Mouse (Mus musculus): ENCODE results near the gene Hmga2. TPM values are rescaled to one million over a fixed set of nuclear protein-coding genes. Genes with fewer than 3 reads are reported as not detected.

Hmga2 gene
- total RNA-seq (2021) = not detected

DNA sequence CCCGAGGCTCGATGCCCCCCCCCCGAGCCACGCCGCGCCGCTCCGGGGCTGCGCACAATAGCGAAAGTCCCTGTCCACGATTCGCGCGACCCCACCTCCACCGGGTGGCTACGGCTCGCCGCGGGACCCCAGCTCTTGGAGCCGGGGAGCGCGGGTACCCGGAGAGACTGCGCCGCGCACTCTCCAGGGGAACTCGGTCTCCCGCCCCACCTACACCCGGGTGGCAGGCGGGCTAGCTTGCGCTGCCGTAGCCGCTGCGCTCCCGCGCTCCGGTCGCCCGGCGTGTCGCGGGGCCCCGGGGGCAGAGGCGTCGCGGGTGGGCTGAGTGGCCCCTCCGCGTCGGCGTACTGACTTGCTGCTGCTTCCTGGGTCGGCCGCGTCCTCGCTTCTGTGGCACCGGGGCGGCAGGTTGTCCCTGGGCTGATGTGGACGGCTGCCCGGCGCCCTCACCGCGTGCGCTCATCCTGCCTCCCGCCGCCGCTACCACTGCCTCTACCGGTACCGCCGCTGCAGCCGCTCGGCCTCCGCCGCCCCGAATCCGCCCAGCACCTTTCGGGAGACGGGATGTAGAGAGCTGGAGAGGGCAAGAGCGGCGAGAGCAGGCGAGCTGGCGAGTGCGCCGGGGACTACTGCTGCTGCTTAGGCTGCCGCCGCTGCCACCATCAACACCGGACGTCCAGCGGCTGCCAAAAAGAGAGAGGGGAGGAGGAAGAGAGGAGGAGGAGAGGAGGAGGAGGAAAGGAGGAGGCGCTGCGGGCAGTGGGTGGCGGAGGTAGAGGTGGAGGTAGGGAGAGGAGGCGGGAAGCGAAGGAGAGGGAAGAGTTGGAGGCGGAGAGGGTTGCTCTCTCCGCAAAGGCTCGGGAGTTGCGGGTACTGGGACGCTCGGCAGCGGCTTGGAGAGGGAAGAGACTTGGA lies at the start of gene Hmga2:
TSS of gene Hmga2 (minus strand) at position 869 of the 915 bp plus-strand sequence.
- intact Hi-C loops (cut with DNase I) = loop anchor here (5.0 kb wide), 1 partner anchor 49 kb away; no protein-coding TSS in a partner anchor
- DNase-seq (ENCODE audit: low spot score) = no peak

DNA sequence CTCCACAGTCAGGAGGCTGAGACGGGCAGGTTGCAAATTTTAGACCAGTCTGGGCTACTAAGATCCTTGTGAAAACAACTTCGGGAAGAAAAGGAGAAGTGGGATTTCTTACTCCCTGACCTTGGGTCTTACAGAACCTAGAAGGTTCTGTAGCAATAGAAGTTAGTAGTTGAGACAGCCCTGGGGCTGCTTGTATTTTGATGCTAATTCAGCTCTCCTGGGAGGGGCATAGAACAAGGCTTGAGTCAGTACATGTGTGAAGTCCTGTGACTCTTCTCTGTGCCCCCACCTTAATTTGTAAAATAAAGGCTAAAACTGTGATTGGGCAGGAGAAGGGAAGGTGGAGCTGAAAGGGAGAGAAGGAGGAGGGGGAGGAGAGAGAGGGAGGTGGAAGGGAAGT lies 46.7 kb upstream of the Hmga2 start:
- intact Hi-C loops (cut with DNase I) = no loop called here
- DNase-seq (ENCODE audit: low spot score) = no peak

GRCm38 (mm10) chr10:120521912-120522575 lies 45.8 kb upstream of the Hmga2 start:
- intact Hi-C loops (cut with DNase I) = no loop called here
- no peak for DNase-seq (ENCODE audit: low spot score)

- intact Hi-C loops (cut with DNase I) = no loop called here
- no peak for DNase-seq (ENCODE audit: low spot score)
Observed at GRCm38 (mm10) chr10:120516311-120516710, 40.0 kb upstream of the Hmga2 start.

- no peak for DNase-seq (ENCODE audit: low spot score)
- intact Hi-C loops (cut with DNase I) = no loop called here
Observed at GRCm38 (mm10) chr10:120513721-120514120, 37.5 kb upstream of the Hmga2 start.

DNA sequence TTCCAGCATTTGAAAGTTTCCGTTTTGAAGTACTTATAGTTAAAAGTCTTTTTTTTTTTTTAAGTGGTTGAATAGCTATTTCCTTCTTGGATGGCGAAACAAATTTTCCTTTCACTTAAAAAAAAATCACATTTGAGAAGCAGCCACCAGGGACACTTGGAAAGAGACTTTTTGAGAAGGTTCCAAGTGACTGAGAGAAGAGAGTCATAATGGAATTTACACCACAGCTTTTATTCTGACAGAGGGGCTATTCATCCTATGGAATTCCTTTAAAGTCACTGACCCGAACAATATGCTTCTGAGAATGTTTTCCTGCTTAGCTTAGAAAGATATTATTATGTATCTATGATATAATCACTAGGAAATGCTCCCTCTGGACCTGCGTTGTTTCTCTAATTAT lies 36.7 kb upstream of the Hmga2 start:
- intact Hi-C loops (cut with DNase I) = no loop called here
- no peak for DNase-seq (ENCODE audit: low spot score)

DNA sequence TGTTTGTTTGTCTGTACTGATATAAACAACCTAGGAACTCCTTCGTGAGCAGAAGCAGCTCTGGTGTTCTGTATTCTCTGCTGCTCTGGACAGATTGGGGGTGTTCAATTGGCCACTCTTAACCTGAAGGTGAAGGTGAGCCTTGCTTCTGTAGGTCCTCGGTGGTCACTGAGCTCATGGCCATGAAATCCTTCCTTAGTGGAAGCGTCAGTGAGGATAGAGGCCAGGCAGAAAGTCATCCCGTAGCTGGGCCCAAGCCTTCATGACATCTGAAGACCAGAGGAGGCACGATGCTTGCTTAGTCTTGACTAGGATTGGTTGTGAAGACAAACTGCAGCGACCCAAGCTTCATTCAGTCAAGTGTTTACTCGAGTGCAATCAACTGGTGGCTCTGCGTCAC lies 35.9 kb upstream of the Hmga2 start:
- intact Hi-C loops (cut with DNase I) = no loop called here
- DNase-seq (ENCODE audit: low spot score) = no peak

DNA sequence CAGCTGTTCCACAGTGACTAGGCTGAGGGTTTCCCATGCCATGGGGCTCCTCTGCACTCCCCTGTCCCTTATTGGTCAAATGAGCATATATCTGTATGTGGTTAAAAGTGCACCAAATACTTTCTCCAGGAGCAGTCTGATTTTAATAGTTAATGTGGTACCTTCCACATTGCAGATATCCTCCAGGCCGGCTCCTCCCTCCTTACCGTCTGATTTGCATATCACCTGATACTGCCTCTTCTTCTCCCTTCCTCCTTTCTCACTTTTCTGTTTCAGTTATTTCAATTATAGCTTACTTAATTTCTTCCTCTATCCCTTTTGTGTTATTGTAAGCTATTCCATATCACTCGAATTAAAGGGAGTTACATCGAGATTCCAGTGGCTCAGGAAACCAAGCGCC lies 27.7 kb upstream of the Hmga2 start:
- no peak for DNase-seq (ENCODE audit: low spot score)
- intact Hi-C loops (cut with DNase I) = no loop called here

GRCm38 (mm10) chr10:120500794-120501193 lies 24.5 kb upstream of the Hmga2 start:
- no peak for DNase-seq (ENCODE audit: low spot score)
- intact Hi-C loops (cut with DNase I) = no loop called here

DNA sequence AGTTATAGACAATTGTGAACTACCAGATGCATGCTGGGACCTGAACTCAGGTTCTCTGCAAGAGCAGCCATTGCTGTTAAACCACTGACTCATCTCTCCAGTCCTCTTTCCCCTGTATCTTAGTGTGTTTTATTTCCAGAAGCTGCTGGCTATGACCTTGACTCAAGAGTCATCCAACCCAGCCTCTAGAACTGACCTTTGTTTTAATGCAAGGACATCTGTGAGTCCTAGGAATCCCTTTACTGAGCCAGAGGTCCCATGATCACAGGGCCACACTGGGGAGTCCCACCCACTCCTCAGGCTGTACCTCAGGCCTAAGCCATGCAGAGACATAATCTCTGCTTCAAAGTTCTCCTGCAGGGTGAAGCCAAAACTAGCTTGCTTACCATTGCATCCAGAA lies 21.8 kb upstream of the Hmga2 start:
- intact Hi-C loops (cut with DNase I) = no loop called here
- DNase-seq (ENCODE audit: low spot score) = no peak

- intact Hi-C loops (cut with DNase I) = no loop called here
- DNase-seq (ENCODE audit: low spot score) = no peak
Observed at GRCm38 (mm10) chr10:120494653-120495052, 18.4 kb upstream of the Hmga2 start.

GRCm38 (mm10) chr10:120491477-120491876 lies 15.2 kb upstream of the Hmga2 start:
- intact Hi-C loops (cut with DNase I) = no loop called here
- no peak for DNase-seq (ENCODE audit: low spot score)

- intact Hi-C loops (cut with DNase I) = no loop called here
- DNase-seq (ENCODE audit: low spot score) = no peak
Observed at GRCm38 (mm10) chr10:120489611-120490010, 13.3 kb upstream of the Hmga2 start.

DNA sequence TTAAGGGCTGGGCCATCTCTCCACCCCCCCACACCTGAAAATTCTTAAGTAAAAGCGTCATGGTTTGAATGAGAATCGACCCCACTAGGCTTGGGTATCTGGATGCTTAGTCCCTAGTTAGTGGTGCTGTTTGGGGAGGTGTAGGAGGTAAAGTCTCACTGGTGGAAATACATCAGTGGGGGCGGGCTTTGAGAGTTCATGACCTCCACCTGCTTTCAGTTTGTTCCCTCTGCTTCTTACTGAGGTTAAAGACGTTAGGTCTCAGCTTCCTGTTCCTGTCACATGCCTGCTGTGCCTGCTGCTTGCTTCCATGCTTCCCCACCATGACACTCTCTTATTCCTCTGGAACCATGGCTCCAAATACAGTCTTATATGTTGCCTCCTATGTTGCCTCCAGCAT lies 12.3 kb upstream of the Hmga2 start:
- intact Hi-C loops (cut with DNase I) = no loop called here
- DNase-seq (ENCODE audit: low spot score) = no peak

DNA sequence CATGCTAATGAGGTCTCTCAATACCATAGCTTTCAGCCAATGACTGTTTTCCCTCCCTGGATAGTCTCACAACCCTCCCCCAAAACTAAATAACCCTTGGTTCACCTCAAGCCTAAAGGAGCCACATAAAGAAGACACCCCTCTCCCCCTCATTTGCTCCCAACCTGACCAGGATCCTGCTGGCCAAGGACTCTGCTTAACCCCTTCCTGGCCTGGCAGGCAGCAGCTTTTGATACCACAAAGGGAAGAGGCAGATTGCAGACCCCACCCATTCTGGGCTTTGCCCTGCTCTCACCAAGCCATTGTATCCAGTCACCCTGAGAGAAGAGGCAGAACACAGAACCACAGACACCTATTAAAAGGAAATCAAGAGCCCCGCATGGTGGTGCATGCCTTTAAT lies 11.6 kb upstream of the Hmga2 start:
- DNase-seq (ENCODE audit: low spot score) = no peak
- intact Hi-C loops (cut with DNase I) = no loop called here

DNA sequence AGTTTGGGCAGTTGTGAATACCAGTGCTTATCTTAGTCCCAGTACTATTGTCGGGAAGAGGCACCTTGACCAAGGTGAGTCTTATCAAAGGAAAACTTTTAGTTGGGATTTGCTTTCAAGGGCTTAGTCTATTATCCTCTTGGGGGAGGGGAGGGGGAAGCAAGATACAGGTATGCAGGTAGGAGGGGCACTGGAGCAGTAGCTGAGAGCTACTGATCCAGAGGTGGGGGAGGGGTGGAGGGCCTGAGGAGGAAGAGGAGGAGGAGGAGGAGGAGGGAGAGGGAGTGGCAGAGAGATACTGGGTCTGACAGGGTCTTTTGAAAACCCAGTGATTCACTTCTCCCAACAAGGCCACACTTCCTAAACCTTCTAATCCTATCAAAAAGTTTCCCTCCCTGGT lies 9.2 kb upstream of the Hmga2 start:
- intact Hi-C loops (cut with DNase I) = no loop called here
- no peak for DNase-seq (ENCODE audit: low spot score)

GRCm38 (mm10) chr10:120484144-120484543 lies 7.9 kb upstream of the Hmga2 start:
- intact Hi-C loops (cut with DNase I) = no loop called here
- DNase-seq (ENCODE audit: low spot score) = no peak

- no peak for DNase-seq (ENCODE audit: low spot score)
- intact Hi-C loops (cut with DNase I) = loop anchor here (5.0 kb wide), 1 partner anchor 51 kb away; no protein-coding TSS in a partner anchor
Observed at GRCm38 (mm10) chr10:120478164-120478563, 1.9 kb upstream of the Hmga2 start.

DNA sequence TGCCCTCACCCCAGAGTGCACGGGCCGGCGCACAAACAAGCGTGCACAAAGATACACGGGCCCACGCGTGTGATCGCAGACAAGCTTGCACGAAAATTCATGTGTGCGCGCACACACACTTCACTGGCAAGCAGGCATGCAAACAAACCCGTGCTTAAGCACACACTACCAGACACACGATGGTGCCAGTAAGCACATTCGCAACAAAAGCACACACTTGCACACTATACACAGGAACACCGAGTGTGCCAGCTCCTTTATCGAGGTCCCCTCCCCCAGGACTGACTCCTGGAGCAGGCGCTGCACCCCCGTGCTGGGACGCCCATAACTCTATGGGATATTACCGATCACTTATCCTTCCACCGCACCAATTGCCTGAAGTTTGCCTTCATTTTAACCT lies 1.2 kb upstream of the Hmga2 start:
- intact Hi-C loops (cut with DNase I) = loop anchor here (5.0 kb wide), 1 partner anchor 50 kb away; no protein-coding TSS in a partner anchor
- DNase-seq (ENCODE audit: low spot score) = no peak

- no peak for DNase-seq (ENCODE audit: low spot score)
- intact Hi-C loops (cut with DNase I) = loop anchor here (5.0 kb wide), 1 partner anchor 49 kb away; no protein-coding TSS in a partner anchor
Observed at GRCm38 (mm10) chr10:120476516-120477336, 457 bp upstream of the Hmga2 start.

Data from heart, postnatal 25 days (tissue).